Mouse (Mus musculus): ENCODE data around the gene Gm30302. TPM values are rescaled to one million over a fixed set of nuclear protein-coding genes. Genes with fewer than 3 reads are reported as not detected.

The Gm30302 gene
- not detected for polyA plus RNA-seq (2017; shearing (Covaris generic))

GRCm38 (mm10) chr13:49798901-49799300 is at the start of gene Gm30302:
Gene Gm30302 (minus strand): TSS chr13:49799001.

Other genes with a start within 250 kb of the Gm30302 start
- 1 to 10 TPM in 1 of 2 experiments, under 1 TPM in 1; 0.12 to 2.2 TPM for gene Omd, start 216.5 kb downstream of the Gm30302 start, polyA plus RNA-seq (2017; shearing (Covaris generic))
- gene Ogn, start 191.0 kb downstream of the Gm30302 start, polyA plus RNA-seq (2017; shearing (Covaris generic)) = under 1 TPM in 1 of 2 experiments, not detected in 1; 0.14 TPM
- 1 to 10 TPM; 1.1 to 1.3 TPM for gene Cenpp, start 146.2 kb downstream of the Gm30302 start, polyA plus RNA-seq (2017; shearing (Covaris generic))
- gene Nol8, start 145.9 kb downstream of the Gm30302 start, polyA plus RNA-seq (2017; shearing (Covaris generic)) = 10 to 100 TPM; 36.0 to 43.5 TPM
- 10 to 100 TPM; 39.6 to 64.8 TPM for gene Iars, start 116.9 kb downstream of the Gm30302 start, polyA plus RNA-seq (2017; shearing (Covaris generic))

Measured in inflammation-experienced regulatory T-cells (primary cell).